Mouse (Mus musculus) olfactory bulb, adult 2 months (tissue): ENCODE measurements at regions not wholly inside any gene's neighbourhood (a gene's known extent, or its start where the extent isn't known, plus 50 kb on each side); places are given as distances from the start of the nearest gene placed in this dataset.

ENCODE experiments used
- CTCF ChIP-seq: fragments of 200-500 bp; IDR thresholded peaks from 2 replicates; pipeline ENCODE4 v1.5.1; 2012; ENCODE audit warnings: low read depth, mild to moderate bottlenecking, low read length, moderate library complexity; ENCODE audit not compliant: insufficient read depth
- POLR2A ChIP-seq: fragments of 200-500 bp; IDR thresholded peaks from 2 replicates; pipeline ENCODE4 v1.6.1; 2012; ENCODE audit warnings: mild to moderate bottlenecking, low read depth, low read length, moderate library complexity; ENCODE audit not compliant: insufficient read depth

GRCm38 (mm10) chr15:59184461-59184860 lies 295.4 kb downstream of the Gm49356 start:
- TF ChIP-seq CTCF = no peak
- no peak for TF ChIP-seq POLR2A
